Mouse (Mus musculus) adrenal gland, adult 2 months (tissue): ENCODE results near the gene Olfr971. TPM values are rescaled to one million over a fixed set of nuclear protein-coding genes. Genes with fewer than 3 reads are reported as not detected.
"Not testable (repeated sequence)": the region's sequence is repeated elsewhere in the genome, so short reads cannot be mapped to it uniquely, and the experiment has no call there.

ENCODE experiments used
- DNase-seq: peaks from one replicate; pipeline ENCODE4 v3.0.0; 2021
- long read RNA-seq: library from polyadenylated mRNA; stranded (forward); transcript quantifications from one replicate; pipeline ENCODE4 v2.0.0, GENCODE M21; 2021
- polyA plus RNA-seq: library from polyadenylated mRNA; depleted of rRNA; stranded (reverse); fragments of >200 nt; gene quantifications from 2 replicates; pipeline ENCODE4 v1.2.3, GENCODE M21; 2012; rRNA removed
- total RNA-seq, 2 experiments: library from RNA; stranded (reverse); gene quantifications; 2 replicates each; pipeline ENCODE4 v1.2.3; 2021

The Olfr971 gene
- not detected for total RNA-seq
- polyA plus RNA-seq = not detected in 2 replicates
- long read RNA-seq = 0 reads

- not testable (repeated sequence) for DNase-seq
These were observed at the start of gene Olfr971 for GRCm38 (mm10) chr9:39836576-39836975. Gene Olfr971, plus strand, starts transcription at chr9:39836876.

GRCm38 (mm10) chr9:39790558-39790957, 46.1 kb upstream of the Olfr971 start, which contains the start of gene Olfr969:
Gene Olfr969, plus strand, starts transcription at chr9:39790945.
- DNase-seq = no peak

GRCm38 (mm10) chr9:39808560-39808959, 28.1 kb upstream of the Olfr971 start, which contains the start of gene Olfr970:
Gene Olfr970, plus strand, starts transcription at chr9:39808860.
- no peak for DNase-seq

GRCm38 (mm10) chr9:39866122-39866521, 29.4 kb downstream of the Olfr971 start, which contains the start of gene Olfr972:
Gene Olfr972, plus strand, starts transcription at chr9:39866422.
- DNase-seq = no peak

GRCm38 (mm10) chr9:39871986-39872385, 35.3 kb downstream of the Olfr971 start:
- not testable (repeated sequence) for DNase-seq

DNA sequence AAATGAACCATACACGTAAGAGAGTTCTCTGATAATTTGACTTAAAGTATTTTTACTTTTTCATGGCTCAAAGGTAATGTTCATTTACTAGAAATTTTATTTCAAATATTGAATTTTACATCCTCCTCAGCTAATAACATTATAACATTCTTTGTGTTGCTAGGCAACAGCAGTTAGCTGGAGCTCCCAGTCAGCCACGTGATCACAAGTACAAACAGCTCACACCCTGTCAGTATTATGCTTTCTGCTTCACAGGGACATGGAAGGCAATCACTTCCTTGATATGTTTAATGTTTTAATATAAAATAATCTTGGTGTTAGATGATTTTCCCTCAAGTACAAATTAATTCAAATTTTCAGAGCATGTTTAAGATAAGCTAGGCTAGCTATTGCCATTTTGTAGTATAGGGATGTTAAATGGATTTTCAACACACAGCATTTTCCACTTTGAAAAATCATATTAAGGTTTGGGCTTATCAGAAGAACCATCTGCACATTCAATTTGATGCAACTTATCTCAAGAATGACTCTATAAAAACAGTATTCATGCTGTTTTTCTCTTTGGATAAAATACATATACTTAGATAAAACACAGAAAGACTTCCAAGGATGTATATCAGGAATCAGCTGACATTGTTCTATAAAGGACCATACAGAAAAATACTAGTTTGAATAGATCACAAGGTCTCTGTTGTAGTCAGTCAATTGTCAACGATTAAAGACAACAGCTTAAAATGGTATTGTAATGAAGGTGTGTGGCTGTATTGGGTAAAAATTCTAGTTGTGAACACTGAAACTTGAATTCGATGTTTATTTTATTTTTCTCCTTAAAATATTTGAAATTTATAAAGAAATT, 41.1 kb downstream of the Olfr971 start:
- DNase-seq = not testable (repeated sequence)

Other genes with a start within 250 kb of the Olfr971 start
- 10 to 100 TPM in 1 of 2 experiments, 1 to 10 TPM in 1; 9.0 to 12.1 TPM for gene AW551984, start 232.5 kb upstream of the Olfr971 start, total RNA-seq
- 9.0 and 15.0 TPM in 2 replicates for gene AW551984, start 232.5 kb upstream of the Olfr971 start, polyA plus RNA-seq
- not detected for gene Olfr148, start 226.2 kb upstream of the Olfr971 start, total RNA-seq
- not detected in 2 replicates for gene Olfr148, start 226.2 kb upstream of the Olfr971 start, polyA plus RNA-seq
- not detected for gene Olfr960, start 215.5 kb upstream of the Olfr971 start, total RNA-seq
- not detected in 2 replicates for gene Olfr960, start 215.5 kb upstream of the Olfr971 start, polyA plus RNA-seq
- not detected for gene Olfr961, start 191.8 kb upstream of the Olfr971 start, total RNA-seq
- gene Olfr961, start 191.8 kb upstream of the Olfr971 start, polyA plus RNA-seq = not detected in 2 replicates
- not detected for gene Olfr963, start 169.7 kb upstream of the Olfr971 start, total RNA-seq
- not detected in 2 replicates for gene Olfr963, start 169.7 kb upstream of the Olfr971 start, polyA plus RNA-seq
- not detected for gene Olfr149, start 129.8 kb upstream of the Olfr971 start, total RNA-seq
- gene Olfr149, start 129.8 kb upstream of the Olfr971 start, polyA plus RNA-seq = not detected in 2 replicates
- gene Olfr965, start 125.5 kb upstream of the Olfr971 start, total RNA-seq = not detected
- not detected in 2 replicates for gene Olfr965, start 125.5 kb upstream of the Olfr971 start, polyA plus RNA-seq
- gene Olfr150, start 105.9 kb upstream of the Olfr971 start, total RNA-seq = not detected
- gene Olfr150, start 105.9 kb upstream of the Olfr971 start, polyA plus RNA-seq = not detected in 2 replicates
- gene Olfr967, start 90.6 kb upstream of the Olfr971 start, total RNA-seq = not detected
- gene Olfr967, start 90.6 kb upstream of the Olfr971 start, polyA plus RNA-seq = not detected in 2 replicates
- not detected for gene Olfr968, start 53.6 kb upstream of the Olfr971 start, total RNA-seq
- not detected in 2 replicates for gene Olfr968, start 53.6 kb upstream of the Olfr971 start, polyA plus RNA-seq
- gene Olfr969, start 45.9 kb upstream of the Olfr971 start, total RNA-seq = not detected
- not detected in 2 replicates for gene Olfr969, start 45.9 kb upstream of the Olfr971 start, polyA plus RNA-seq
- gene Olfr970, start 28.0 kb upstream of the Olfr971 start, total RNA-seq = not detected
- not detected in 2 replicates for gene Olfr970, start 28.0 kb upstream of the Olfr971 start, polyA plus RNA-seq
- not detected for gene Olfr972, start 29.5 kb downstream of the Olfr971 start, total RNA-seq
- gene Olfr972, start 29.5 kb downstream of the Olfr971 start, polyA plus RNA-seq = not detected in 2 replicates
- gene Olfr229, start 70.5 kb downstream of the Olfr971 start, total RNA-seq = not detected
- not detected in 2 replicates for gene Olfr229, start 70.5 kb downstream of the Olfr971 start, polyA plus RNA-seq
- gene Olfr974, start 100.6 kb downstream of the Olfr971 start, total RNA-seq = not detected
- not detected in 2 replicates for gene Olfr974, start 100.6 kb downstream of the Olfr971 start, polyA plus RNA-seq
- under 1 TPM in 1 of 2 experiments, not detected in 1; 0.10 TPM for gene Olfr975, start 115.2 kb downstream of the Olfr971 start, total RNA-seq
- gene Olfr975, start 115.2 kb downstream of the Olfr971 start, polyA plus RNA-seq = not detected in 2 replicates
- gene Olfr976, start 124.3 kb downstream of the Olfr971 start, total RNA-seq = not detected
- not detected in 2 replicates for gene Olfr976, start 124.3 kb downstream of the Olfr971 start, polyA plus RNA-seq
- gene Olfr978, start 155.2 kb downstream of the Olfr971 start, total RNA-seq = not detected
- gene Olfr978, start 155.2 kb downstream of the Olfr971 start, polyA plus RNA-seq = not detected in 2 replicates
- not detected for gene Olfr979, start 166.6 kb downstream of the Olfr971 start, total RNA-seq
- not detected in 2 replicates for gene Olfr979, start 166.6 kb downstream of the Olfr971 start, polyA plus RNA-seq
- gene Olfr980, start 172.7 kb downstream of the Olfr971 start, total RNA-seq = not detected
- gene Olfr980, start 172.7 kb downstream of the Olfr971 start, polyA plus RNA-seq = not detected in 2 replicates
- gene Olfr981, start 184.6 kb downstream of the Olfr971 start, total RNA-seq = not detected
- not detected in 2 replicates for gene Olfr981, start 184.6 kb downstream of the Olfr971 start, polyA plus RNA-seq
- gene Olfr982, start 237.0 kb downstream of the Olfr971 start, total RNA-seq = not detected
- not detected in 2 replicates for gene Olfr982, start 237.0 kb downstream of the Olfr971 start, polyA plus RNA-seq